Mouse (Mus musculus) hematopoietic multipotent progenitor cell, adult 10-12 weeks (in vitro differentiated cells): ENCODE data around the gene Il22ra2. TPM values are rescaled to one million over a fixed set of nuclear protein-coding genes. Genes with fewer than 3 reads are reported as not detected.

Experiments used
- polyA plus RNA-seq: library from polyadenylated mRNA; stranded (reverse); fragments of >175 nt; gene quantifications from 2 replicates; pipeline ENCODE4 v1.2.3, GENCODE M21; 2012; ENCODE audit warnings: low replicate concordance

The Il22ra2 gene
- not detected in 2 replicates for polyA plus RNA-seq

GRCm38 (mm10) chr10:19621408-19622048 lies at the start of gene Il22ra2:
Il22ra2 (plus strand) TSS chr10:19621998.

GRCm38 (mm10) chr10:19591641-19592441 lies 30.0 kb upstream of the Il22ra2 start, which contains the start of gene Ifngr1:
Ifngr1 (plus strand) TSS chr10:19591949.

Other genes starting within 250 kb of the Il22ra2 start
- 19.5 and 19.7 TPM in 2 replicates for gene Ifngr1, start 30.0 kb upstream of the Il22ra2 start, polyA plus RNA-seq
- gene Il20ra, start 90.6 kb downstream of the Il22ra2 start, polyA plus RNA-seq, result 0.07 TPM in 1 of 2 replicates, not detected in the other
- 0.44 and 0.78 TPM in 2 replicates for gene Slc35d3, start 229.5 kb downstream of the Il22ra2 start, polyA plus RNA-seq